Mouse (Mus musculus) megakaryocyte, embryonic 14.5 days (primary cell): ENCODE data around the gene Trmt2b.

Source experiments
- FLI1 ChIP-seq: IDR thresholded peaks from 2 replicates; pipeline ENCODE4 v1.6.1; 2012; ENCODE audit warnings: low read length, inconsistent platforms, mixed read lengths
- GATA1 ChIP-seq: IDR thresholded peaks from 3 replicates; pipeline ENCODE4 v1.6.1; 2012; ENCODE audit warnings: mixed read lengths, low read length, inconsistent platforms, borderline replicate concordance

- TF ChIP-seq GATA1 (no peak), FLI1 (no peak)
These were observed 65.6 kb downstream of the Trmt2b start for GRCm38 (mm10) chrX:134211151-134211642.
